Mouse (Mus musculus): Measurements from ENCODE around the gene Ccdc148.

- no peak for TF ChIP-seq CTCF (IDR thresholded peaks at IDR 0.05; ENCODE audit: low read depth, low read length)
- no peak for TF ChIP-seq POLR2A (IDR thresholded peaks at IDR 0.05; ENCODE audit: borderline replicate concordance, low read depth, low read length)
Observed at GRCm38 (mm10) chr2:59207725-59208124, 47.2 kb upstream of the Ccdc148 start.
